ENCODE assay signal across 16 mouse cellular contexts in genomic region chr1:22650588-22650987, GRCm38 (mm10).
DNase-seq lines count a peak whose midpoint lies in the region.
"Had no signal": no experiment of that assay in that cellular context is flagged by ENCODE, and none has a peak within 500 bp of the region (broad histone marks: within the 10 kb centered on the region; RNA-seq: fewer than 3 reads in every experiment).

No protein-coding gene starts in this region.

- 76% methylated on average over 7 of the region's 7 CpGs for WGBS in heart, embryonic 10.5 days

- no peaks in the 10 kb centered on the region for H3K4me1 ChIP-seq in heart, embryonic 10.5 days
- H3K4me1 ChIP-seq: embryonic facial prominence, embryonic 12.5 days; forebrain, embryonic 15.5 days; hindbrain, embryonic 15.5 days had no signal

- no peaks in the 10 kb centered on the region for H3K9me3 ChIP-seq in heart, embryonic 10.5 days
- H3K9me3 ChIP-seq: embryonic facial prominence, embryonic 12.5 days; forebrain, embryonic 15.5 days; heart, embryonic 13.5 days; hindbrain, embryonic 15.5 days had no signal

- DNase-seq in cerebellum, adult 11 months, result peak; percentile 41
- DNase-seq in cerebellum, adult 18-20 months, result peak; percentile 62 to 69
- peak; percentile 76 for DNase-seq in cerebellum, adult 9-11 months
- peak; percentile 54 to 65 for DNase-seq in cerebellum, postnatal 36 days
- DNase-seq in lung, postnatal 10 days, result no peak
- no peak for DNase-seq in heart, embryonic 10.5 days (ENCODE audit: low spot score)
- no peak for DNase-seq in layer of hippocampus, postnatal 14 days (ENCODE audit: low spot score in 2 of 2)
- DNase-seq: adrenal gland, adult 2 months; adrenal gland, postnatal 25 days; gastrocnemius, postnatal 14 days; heart, adult 2 months; heart, postnatal 36 days had no signal

- H3K36me3 ChIP-seq in heart, embryonic 10.5 days, result no peaks in the 10 kb centered on the region
- H3K36me3 ChIP-seq: embryonic facial prominence, embryonic 12.5 days; forebrain, embryonic 15.5 days; heart, embryonic 13.5 days; hindbrain, embryonic 15.5 days had no signal

- no peak overlapping the region for H3K27ac ChIP-seq in heart, embryonic 10.5 days
- H3K27ac ChIP-seq: embryonic facial prominence, embryonic 12.5 days; forebrain, embryonic 15.5 days; heart, adult 2 months; heart, embryonic 13.5 days; hindbrain, embryonic 15.5 days had no signal

- H3K4me3 ChIP-seq in heart, embryonic 10.5 days, result no peak overlapping the region
- H3K4me3 ChIP-seq: embryonic facial prominence, embryonic 12.5 days; forebrain, embryonic 15.5 days; heart, adult 2 months; heart, embryonic 13.5 days; hindbrain, embryonic 15.5 days had no signal

- H3K27me3 ChIP-seq in heart, embryonic 10.5 days (ENCODE audit: insufficient read depth, poor library complexity, severe bottlenecking), result no peaks in the 10 kb centered on the region
- H3K27me3 ChIP-seq: embryonic facial prominence, embryonic 12.5 days; forebrain, embryonic 15.5 days; heart, embryonic 13.5 days; hindbrain, embryonic 15.5 days had no signal

Comparison
In these comparisons a context has a peak if more than half of its experiments do, and no peak if none do; other contexts are left out.
1. DNase-seq: peak in cerebellum, adult 11 months (single experiment), cerebellum, adult 18-20 months (2 of 2), cerebellum, adult 9-11 months (single experiment) and cerebellum, postnatal 36 days (2 of 2); none in lung, postnatal 10 days (single experiment), heart, embryonic 10.5 days (single experiment) and layer of hippocampus, postnatal 14 days (0 of 2).